Mouse (Mus musculus): ENCODE results near the gene Ncbp3.

- TF ChIP-seq CTCF (IDR thresholded peaks at IDR 0.05; ENCODE audit: insufficient read depth, low read depth, low read length) (no peak), POLR2A (IDR thresholded peaks at IDR 0.05; ENCODE audit: insufficient read depth, low read depth, low read length) (no peak)
Observed at GRCm38 (mm10) chr11:73044229-73044755, 3.3 kb upstream of the Ncbp3 start.
